Mouse (Mus musculus) testis, adult 2 months (tissue): Measurements from ENCODE around the gene Cdk9.

Experiments
- CTCF ChIP-seq: fragments of 200-500 bp; IDR thresholded peaks from 2 replicates; pipeline ENCODE4 v1.5.1; 2012; ENCODE audit warnings: low read depth, mild to moderate bottlenecking, inconsistent platforms, low read length, moderate library complexity; ENCODE audit not compliant: control insufficient read depth, insufficient read depth, insufficient replicate concordance
- POLR2A ChIP-seq: fragments of 200-500 bp; IDR thresholded peaks from 2 replicates; pipeline ENCODE4 v1.6.1; 2012; ENCODE audit warnings: low read depth, mild to moderate bottlenecking, inconsistent platforms, low read length, moderate library complexity; ENCODE audit not compliant: control insufficient read depth

- TF ChIP-seq POLR2A, result peak; percentile 56
- TF ChIP-seq CTCF, result peak; percentile 87; the same call in 1 of the 2 replicates
Measured at GRCm38 (mm10) chr2:32757056-32757845, 44.4 kb upstream of the Cdk9 start, which contains the start of gene Tor2a.
